Mouse (Mus musculus) heart, adult 11 months (tissue): ENCODE measurements around the gene Olfr355.

ENCODE experiments used
- DNase-seq: peaks from one replicate; pipeline ENCODE4 v3.0.0; 2022

The Olfr355 gene

GRCm38 (mm10) chr2:36928797-36929196, at the start of gene Olfr355:
Gene Olfr355, minus strand, starts transcription at chr2:36928897.
- no peak for DNase-seq

- no peak for DNase-seq
Observed at GRCm38 (mm10) chr2:36936821-36937220, 8.1 kb upstream of the Olfr355 start, which contains the start of gene Olfr356. Gene Olfr356, plus strand, starts transcription at chr2:36937121.

GRCm38 (mm10) chr2:36905380-36905779, 23.3 kb downstream of the Olfr355 start, which contains the start of gene Olfr354:
Gene Olfr354, plus strand, starts transcription at chr2:36905680.
- DNase-seq: no peak

- DNase-seq: peak; percentile 85
Observed at GRCm38 (mm10) chr2:36897114-36897513, 31.6 kb downstream of the Olfr355 start.

DNA sequence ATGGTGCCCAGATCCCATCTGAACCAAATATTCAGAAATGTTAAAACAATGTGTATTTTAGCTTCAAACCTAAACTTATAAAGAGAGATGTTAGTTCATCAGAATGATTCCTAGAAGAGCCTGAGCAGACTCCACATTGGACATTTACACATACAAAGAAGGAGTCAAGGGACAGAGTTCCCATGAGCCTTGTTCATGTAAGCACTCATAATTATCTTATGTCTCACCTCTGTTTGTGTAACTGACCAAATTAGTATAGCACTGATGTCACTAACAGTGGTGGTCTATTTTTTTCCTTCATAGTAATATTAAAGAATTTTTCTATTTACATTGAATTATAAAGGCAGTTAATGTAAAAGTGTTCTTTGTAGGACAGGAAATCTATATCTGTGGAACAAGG, 35.9 kb downstream of the Olfr355 start, which contains the start of gene Olfr353:
Olfr353 (minus strand) TSS at position 101 of the 400 bp plus-strand sequence.
- DNase-seq: no peak
